Mouse (Mus musculus) heart, adult 2 months (tissue): ENCODE data around the gene Tnfrsf4. TPM values are rescaled to one million over a fixed set of nuclear protein-coding genes. Genes with fewer than 3 reads are reported as not detected.

Experiments
- DNase-seq, 2 experiments: peaks; one replicate each; pipeline ENCODE4 v3.0.0; 2021
- H3K27ac ChIP-seq: fragments of 200-600 bp; 2 replicates; pipeline ENCODE4 v1.8.1; 2022
- H3K27me3 ChIP-seq: fragments of 200-500 bp; 2 replicates; pipeline ENCODE4 v1.6.1; 2012; ENCODE audit warnings: mild to moderate bottlenecking, low read length, inconsistent platforms, mixed read lengths; ENCODE audit not compliant: control insufficient read depth, insufficient read depth
- H3K36me3 ChIP-seq: fragments of 200-500 bp; 2 replicates; pipeline ENCODE4 v1.6.1; 2012; ENCODE audit warnings: low read length, inconsistent platforms; ENCODE audit not compliant: control insufficient read depth, insufficient read depth
- H3K4me1 ChIP-seq: fragments of 200-500 bp; 2 replicates; pipeline ENCODE4 v1.6.1; 2011; ENCODE audit warnings: low read length; ENCODE audit not compliant: control insufficient read depth, insufficient read depth
- H3K4me3 ChIP-seq: fragments of 200-600 bp; 2 replicates; pipeline ENCODE4 v1.8.1; 2022
- H3K79me2 ChIP-seq: fragments of 200-500 bp; replicated peaks from 2 replicates; pipeline ENCODE4 v1.6.1; 2012; ENCODE audit warnings: mild to moderate bottlenecking, inconsistent platforms, low read length, moderate library complexity, mixed read lengths; ENCODE audit not compliant: control insufficient read depth, insufficient read depth
- H3K9ac ChIP-seq: fragments of 200-500 bp; 2 replicates; pipeline ENCODE4 v1.6.1; 2012; ENCODE audit warnings: low read depth, mild to moderate bottlenecking, control low read depth, inconsistent platforms, low read length, mixed read lengths
- CTCF ChIP-seq: fragments of 200-600 bp; IDR thresholded peaks from 2 replicates; pipeline ENCODE4 v1.8.1; 2022; ENCODE audit warnings: antibody characterized with exemption, mild to moderate bottlenecking, moderate library complexity
- EP300 ChIP-seq: fragments of 200-500 bp; IDR thresholded peaks from 2 replicates; pipeline ENCODE4 v1.6.1; 2011; ENCODE audit warnings: low read depth, low read length, control low read depth; ENCODE audit not compliant: insufficient read depth
- POLR2A ChIP-seq: fragments of 200-500 bp; IDR thresholded peaks from 2 replicates; pipeline ENCODE4 v1.6.1; 2011; ENCODE audit warnings: mild to moderate bottlenecking, low read depth, low read length, control low read depth; ENCODE audit not compliant: insufficient read depth
- WGBS: fragments of 180-500 bp; shearing (Covaris S2); methylation state at CpG from one replicate; pipeline ENCODE4 v1.1.7; 2018; 5-methylcytosine and 5-hydroxymethylcytosine counted together
- intact Hi-C: fragments of 180-260 bp; cut with DNase I; formaldehyde crosslinking; loops from one replicate; pipeline ENCODE4 v1.15.1; 2025
- polyA plus RNA-seq: library from polyadenylated mRNA; depleted of rRNA; stranded (reverse); fragments of >200 nt; gene quantifications from 2 replicates; pipeline ENCODE4 v1.2.3, GENCODE M21; 2012
- total RNA-seq, 2 experiments: library from RNA; stranded (reverse); gene quantifications; 2 replicates each; pipeline ENCODE4 v1.2.3; 2021

Gene Tnfrsf4
- total and polyA plus RNA-seq, 3 experiments = 1.4 TPM; not detected in 2

GRCm38 (mm10) chr4:156054130-156054529, 40.5 kb downstream of the Tnfrsf4 start:
- H3K4me1 ChIP-seq = no peaks in the 10 kb centered on the region
- 63% methylated on average over 4 of the region's 4 CpGs for WGBS
- no peaks in the 10 kb centered on the region for H3K27me3 ChIP-seq
- no peaks in the 10 kb centered on the region for H3K36me3 ChIP-seq
- no peak overlapping the region for H3K27ac ChIP-seq
- H3K79me2 ChIP-seq = no peaks in the 10 kb centered on the region
- intact Hi-C loops = no loop called here
- TF ChIP-seq CTCF (no peak), EP300 (no peak), POLR2A (no peak)
- H3K9ac ChIP-seq = no peak overlapping the region
- no peak overlapping the region for H3K4me3 ChIP-seq
- no peak for DNase-seq

DNA sequence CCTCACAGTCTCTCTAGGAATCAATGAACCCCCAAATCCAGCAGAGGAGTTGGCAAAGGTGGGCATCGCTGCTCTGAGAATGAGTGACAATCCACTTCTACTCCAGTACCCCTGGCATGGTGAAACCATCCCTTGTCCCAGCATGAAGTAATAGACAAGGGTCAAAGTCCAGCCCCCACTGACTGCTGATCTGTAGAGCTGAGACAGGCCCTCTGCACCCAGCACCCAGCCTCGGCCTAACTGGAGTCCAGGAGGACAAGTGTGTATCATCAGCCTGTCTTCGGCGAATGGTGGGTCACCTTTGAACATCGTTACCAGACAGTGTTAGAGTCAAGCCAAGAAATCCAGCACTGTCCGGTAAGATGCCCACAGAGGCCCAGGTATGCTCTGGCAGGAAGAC, 41.0 kb downstream of the Tnfrsf4 start:
- no peaks in the 10 kb centered on the region for H3K27me3 ChIP-seq
- TF ChIP-seq POLR2A (no peak), EP300 (no peak), CTCF (no peak)
- no peaks in the 10 kb centered on the region for H3K79me2 ChIP-seq

GRCm38 (mm10) chr4:156055173-156055572, 41.5 kb downstream of the Tnfrsf4 start:
- Histone ChIP-seq H3K36me3 (no peaks in the 10 kb centered on the region), H3K4me1 (no peaks in the 10 kb centered on the region), H3K4me3 (no peak overlapping the region), H3K79me2 (no peaks in the 10 kb centered on the region), H3K27me3 (no peaks in the 10 kb centered on the region), H3K9ac (no peak overlapping the region), H3K27ac (no peak overlapping the region)
- intact Hi-C loops = no loop called here
- no peak for DNase-seq
- no peak for TF ChIP-seq POLR2A
- TF ChIP-seq CTCF = no peak
- TF ChIP-seq EP300 = no peak
- 82% methylated on average over 5 of the region's 5 CpGs for WGBS

More for the DNA sequence above, 41.0 kb downstream of the Tnfrsf4 start:
- intact Hi-C loops = no loop called here
- DNase-seq = no peak
- Histone ChIP-seq H3K4me3 (no peak overlapping the region), H3K4me1 (no peaks in the 10 kb centered on the region), H3K9ac (no peak overlapping the region), H3K27ac (no peak overlapping the region), H3K36me3 (no peaks in the 10 kb centered on the region)
- WGBS = 95% methylated on average over 6 of the region's 6 CpGs

- WGBS = 77% methylated on average over 10 of the region's 10 CpGs
- H3K9ac ChIP-seq = no peak overlapping the region
- DNase-seq = no peak
- H3K79me2 ChIP-seq = no peaks in the 10 kb centered on the region
- no peaks in the 10 kb centered on the region for H3K4me1 ChIP-seq
- no peak overlapping the region for H3K4me3 ChIP-seq
- no peaks in the 10 kb centered on the region for H3K27me3 ChIP-seq
- H3K27ac ChIP-seq = no peak overlapping the region
- TF ChIP-seq CTCF (no peak), POLR2A (no peak), EP300 (no peak)
- H3K36me3 ChIP-seq = no peaks in the 10 kb centered on the region
- intact Hi-C loops = no loop called here
Observed at GRCm38 (mm10) chr4:156057702-156058101, 44.1 kb downstream of the Tnfrsf4 start.

DNA sequence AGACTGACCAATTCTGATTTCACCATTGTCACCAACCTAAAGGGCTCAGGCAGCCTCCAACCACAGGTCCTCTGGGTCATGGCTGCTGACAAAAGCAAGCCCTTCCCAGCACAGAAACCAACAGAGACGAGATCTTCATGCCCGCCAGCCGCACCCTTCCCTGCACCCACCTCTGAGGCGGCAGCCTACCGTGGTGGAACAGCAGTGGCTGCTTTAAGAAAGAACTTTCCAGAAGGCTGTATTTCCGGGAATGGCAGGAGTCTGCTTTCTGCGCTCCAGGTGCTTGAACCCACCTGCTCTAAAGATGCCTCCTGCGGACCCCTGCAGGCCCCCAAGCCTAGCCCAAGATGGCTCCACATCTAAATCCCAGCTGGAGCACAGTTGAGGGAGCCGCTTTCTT, 45.2 kb downstream of the Tnfrsf4 start:
- DNase-seq = no peak
- no peak overlapping the region for H3K9ac ChIP-seq
- no peaks in the 10 kb centered on the region for H3K27me3 ChIP-seq
- H3K4me1 ChIP-seq = no peaks in the 10 kb centered on the region
- TF ChIP-seq CTCF (no peak), EP300 (no peak), POLR2A (no peak)
- H3K27ac ChIP-seq = no peak overlapping the region
- no peak overlapping the region for H3K4me3 ChIP-seq
- H3K79me2 ChIP-seq = no peaks in the 10 kb centered on the region
- H3K36me3 ChIP-seq = no peaks in the 10 kb centered on the region
- 71% methylated on average over 9 of the region's 9 CpGs for WGBS
- intact Hi-C loops = no loop called here

- TF ChIP-seq EP300 (no peak), CTCF (no peak), POLR2A (no peak)
- no peaks in the 10 kb centered on the region for H3K4me1 ChIP-seq
- intact Hi-C loops = no loop called here
- no peak within 1 kb of the TSS for H3K9ac ChIP-seq
- no peaks in the 10 kb centered on the region for H3K27me3 ChIP-seq
- no peak within 1 kb of the TSS for H3K4me3 ChIP-seq
- H3K27ac ChIP-seq = no peak within 1 kb of the TSS
- H3K36me3 ChIP-seq = no peaks in the 10 kb centered on the region
- DNase-seq = no peak
- no peaks in the 10 kb centered on the region for H3K79me2 ChIP-seq
- 52% methylated on average over 5 of the region's 5 CpGs for WGBS
Observed at GRCm38 (mm10) chr4:156059261-156059660, 45.6 kb downstream of the Tnfrsf4 start, which contains the start of gene Ttll10. Gene Ttll10 (minus strand): TSS chr4:156059414.
